Mouse (Mus musculus): ENCODE results near the gene Nav2.

DNA sequence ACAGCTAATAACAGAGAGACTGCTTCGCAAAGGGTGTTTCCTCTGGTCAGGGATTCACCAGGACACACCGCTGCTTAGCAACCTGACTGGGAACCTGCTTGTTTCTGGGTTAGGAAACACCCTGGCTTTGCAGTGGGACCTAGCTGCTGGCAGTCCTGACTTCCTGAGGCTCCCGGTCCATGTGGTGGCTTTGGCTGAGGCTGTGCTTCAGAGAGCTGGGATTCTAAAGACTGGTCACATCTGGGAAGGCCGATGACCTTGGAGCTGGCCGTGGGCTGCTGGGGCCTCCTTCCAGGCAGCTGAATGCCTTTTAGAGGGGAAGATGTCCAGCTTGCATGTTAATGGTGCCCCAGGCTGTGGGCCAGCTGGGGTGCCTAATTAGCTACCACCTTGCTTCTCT lies 615.2 kb downstream of the Nav2 start:
- no peak for TF ChIP-seq CTCF (IDR thresholded peaks at IDR 0.05)
- no peak for TF ChIP-seq EP300 (IDR thresholded peaks at IDR 0.05)

Data from lung, postnatal 0 days (tissue).